Mouse (Mus musculus) gastrocnemius, adult 18-20 months (tissue): ENCODE measurements around the gene Irak1bp1. TPM values are rescaled to one million over a fixed set of nuclear protein-coding genes. Genes with fewer than 3 reads are reported as not detected.

ENCODE experiments used
- DNase-seq: peaks from one replicate; pipeline ENCODE4 v3.0.0; 2021; ENCODE audit warnings: low spot score
- total RNA-seq, 2 experiments: library from RNA; stranded (reverse); gene quantifications; 2 replicates each; pipeline ENCODE4 v1.2.3; 2021

The Irak1bp1 gene
- total RNA-seq, 2 experiments from 2014 or later, result 2.1 to 2.6 TPM

GRCm38 (mm10) chr9:82877078-82877477, 47.7 kb downstream of the Irak1bp1 start:
- DNase-seq, result no peak

GRCm38 (mm10) chr9:82884177-82884576, 54.8 kb downstream of the Irak1bp1 start:
- DNase-seq, result no peak

- no peak for DNase-seq
Observed at GRCm38 (mm10) chr9:82888645-82889044, 59.3 kb downstream of the Irak1bp1 start.

Other genes starting within 250 kb of the Irak1bp1 start
- 10 to 100 TPM; 21.4 to 25.7 TPM for gene Phip, start 146.0 kb downstream of the Irak1bp1 start, total RNA-seq